Mouse (Mus musculus): Measurements from ENCODE around the gene Ablim1.

Ablim1 gene

DNA sequence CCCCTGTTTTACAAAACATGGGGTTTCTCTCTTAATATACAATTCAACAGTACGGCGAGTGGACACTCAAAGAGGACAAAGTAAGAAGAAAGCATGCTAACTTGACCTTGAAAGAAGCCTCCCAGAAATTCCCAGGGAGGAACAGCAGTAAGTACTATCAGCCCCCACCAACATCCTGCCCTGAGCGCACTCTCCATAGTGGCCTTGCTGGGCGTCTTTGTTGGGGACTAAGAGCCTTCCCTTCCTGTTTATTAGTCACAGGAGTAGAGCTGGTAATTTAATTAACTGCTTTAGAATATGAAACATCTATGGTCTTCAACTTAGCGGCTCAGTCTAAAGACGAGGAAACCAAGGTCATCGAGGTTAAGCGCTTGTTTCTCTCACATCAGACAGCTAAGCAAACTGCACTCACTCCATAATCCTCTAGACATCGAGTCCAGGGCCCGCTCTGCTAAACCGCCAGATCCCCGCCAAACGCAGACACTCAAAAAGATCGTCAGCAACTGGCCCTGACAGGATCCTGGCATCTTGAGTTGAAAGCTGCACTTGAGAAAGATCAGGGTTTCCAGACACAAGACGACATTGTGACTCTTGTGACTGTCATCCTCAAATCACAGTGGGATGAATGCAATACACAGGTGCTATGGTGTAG is 50.3 kb downstream of the Ablim1 start:
- DNase-seq (ENCODE audit: low read depth, low spot score): no peak

DNA sequence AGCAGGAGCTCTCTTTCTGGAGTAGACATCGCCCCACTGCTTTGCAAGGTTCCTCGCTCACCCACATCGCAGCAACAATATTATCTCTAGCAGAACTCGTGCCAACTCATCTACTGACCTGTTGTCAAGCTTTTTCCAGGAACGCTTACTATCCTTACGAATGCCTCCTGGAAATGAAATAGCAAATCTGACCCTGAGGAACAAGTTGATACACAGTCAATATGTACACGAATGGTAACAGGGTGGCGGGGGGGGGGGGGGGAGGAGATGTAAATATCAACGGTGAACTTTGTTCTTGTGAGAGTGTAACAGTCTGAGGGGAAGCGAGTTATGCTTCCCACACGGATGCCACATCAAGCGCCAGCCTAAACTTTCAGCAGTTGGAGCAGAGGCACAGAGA is 56.9 kb downstream of the Ablim1 start:
- no peak for DNase-seq (ENCODE audit: low read depth, low spot score)

DNA sequence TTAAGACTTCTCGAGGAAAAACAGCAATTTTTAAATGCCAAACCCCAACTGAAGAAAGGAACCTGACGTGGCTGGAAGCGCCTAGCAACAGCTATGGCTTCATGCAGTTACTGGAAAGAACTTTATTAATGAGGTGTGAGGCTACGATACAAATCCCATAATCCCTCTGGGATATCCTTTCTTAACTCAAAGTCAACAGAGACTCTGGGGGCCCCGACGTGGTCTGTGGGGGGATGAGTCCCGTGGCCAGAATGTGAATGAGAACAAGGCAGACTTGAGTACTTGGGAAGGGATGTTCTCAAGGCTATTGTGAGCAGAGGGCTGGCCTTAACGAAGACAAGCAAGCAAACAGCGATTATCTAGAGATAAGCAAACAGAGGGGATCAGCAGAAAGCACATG is 58.1 kb downstream of the Ablim1 start:
- no peak for DNase-seq (ENCODE audit: low read depth, low spot score)

DNA sequence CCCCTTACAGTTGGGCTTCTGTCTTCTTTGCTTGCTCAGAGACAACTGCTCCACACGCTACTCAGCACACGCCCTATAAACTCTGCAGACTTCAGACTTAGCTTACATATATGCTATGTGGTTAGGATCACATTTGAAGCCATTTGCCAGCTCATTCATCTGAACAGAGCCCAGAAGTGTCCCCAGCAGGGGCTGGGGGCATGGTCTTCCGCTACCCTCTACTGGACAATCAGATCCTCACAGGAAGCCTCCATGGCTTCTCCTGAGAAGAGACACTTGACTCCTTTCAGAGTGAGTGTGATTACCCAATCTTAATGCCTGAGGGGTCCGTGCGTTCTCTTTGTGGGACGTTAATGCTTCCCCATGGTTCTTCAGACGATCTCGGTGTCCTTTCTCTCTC is 59.6 kb downstream of the Ablim1 start:
- DNase-seq (ENCODE audit: low read depth, low spot score): no peak

DNA sequence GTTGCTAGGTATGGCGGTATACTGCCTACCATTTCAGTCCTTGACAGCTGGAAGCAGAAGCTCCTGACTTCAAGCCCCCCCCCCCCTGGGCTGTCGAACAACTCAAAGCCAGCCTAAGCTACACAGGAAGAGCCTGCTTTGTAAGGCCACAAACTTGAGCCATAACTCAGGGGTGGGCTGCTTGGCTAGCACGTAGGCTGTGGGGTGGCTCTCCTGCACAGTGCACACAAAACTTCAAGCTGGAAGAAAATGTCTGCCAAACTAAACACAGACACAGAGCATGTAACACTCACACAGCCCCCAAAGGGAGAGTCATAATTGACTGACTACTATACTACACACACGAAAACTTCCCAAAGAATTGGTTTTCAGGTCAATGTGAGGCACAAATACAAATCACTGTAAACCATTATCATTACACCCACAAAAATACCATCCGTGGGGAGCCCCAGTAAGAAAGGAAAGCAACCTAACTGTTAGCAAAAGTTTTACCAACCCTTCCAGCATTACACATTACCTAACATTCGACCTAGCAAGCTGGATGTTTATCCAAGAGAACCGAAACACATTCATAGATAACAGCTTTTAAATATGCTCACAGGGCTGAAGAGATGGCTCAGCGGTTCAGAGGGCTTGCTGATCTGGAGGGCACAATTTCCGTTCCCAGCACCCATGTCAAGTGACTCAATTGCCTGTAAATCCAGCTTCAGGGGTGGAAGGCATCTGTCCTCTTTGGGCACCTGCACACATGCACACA is 61.8 kb downstream of the Ablim1 start:
- no peak for DNase-seq (ENCODE audit: low read depth, low spot score)

DNA sequence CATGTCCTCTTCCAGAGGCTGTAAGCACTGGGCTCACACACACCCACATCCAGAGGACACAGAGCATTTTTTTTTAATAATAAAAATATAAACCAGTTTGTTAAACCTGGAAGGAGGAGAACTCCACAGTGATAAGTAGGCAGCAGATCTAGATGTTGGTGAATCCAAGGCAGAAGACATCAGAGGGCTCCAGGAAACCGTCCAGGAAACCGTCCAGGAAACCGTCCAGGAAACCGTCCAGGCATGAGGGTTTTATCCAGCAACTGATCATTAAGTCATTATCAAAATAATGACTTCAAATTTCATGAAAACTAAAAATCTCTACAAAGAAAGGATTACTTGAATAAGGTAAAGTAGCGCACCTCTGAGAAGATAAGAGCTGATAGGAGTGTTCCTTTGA is 65.9 kb downstream of the Ablim1 start:
- no peak for DNase-seq (ENCODE audit: low read depth, low spot score)

DNA sequence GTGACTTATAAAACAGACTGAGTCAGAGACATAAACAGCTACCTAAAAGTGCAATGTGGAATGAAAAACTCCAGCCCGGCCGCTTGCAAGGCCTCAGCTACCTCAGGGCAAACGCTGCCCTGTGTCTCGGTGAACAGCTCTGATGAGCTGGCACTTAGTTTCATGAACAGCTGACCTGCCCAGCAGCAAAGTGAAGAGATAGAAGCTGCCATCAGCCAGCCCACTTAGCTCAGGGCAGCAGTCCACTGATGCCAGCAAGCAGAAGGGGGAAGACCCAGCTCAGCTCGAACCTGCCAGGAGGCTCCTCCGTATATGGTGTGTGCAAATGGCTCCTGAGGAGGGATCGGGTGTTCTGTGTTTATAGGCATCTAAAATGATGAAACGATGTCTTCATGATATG is 67.5 kb downstream of the Ablim1 start:
- DNase-seq (ENCODE audit: low read depth, low spot score): no peak

DNA sequence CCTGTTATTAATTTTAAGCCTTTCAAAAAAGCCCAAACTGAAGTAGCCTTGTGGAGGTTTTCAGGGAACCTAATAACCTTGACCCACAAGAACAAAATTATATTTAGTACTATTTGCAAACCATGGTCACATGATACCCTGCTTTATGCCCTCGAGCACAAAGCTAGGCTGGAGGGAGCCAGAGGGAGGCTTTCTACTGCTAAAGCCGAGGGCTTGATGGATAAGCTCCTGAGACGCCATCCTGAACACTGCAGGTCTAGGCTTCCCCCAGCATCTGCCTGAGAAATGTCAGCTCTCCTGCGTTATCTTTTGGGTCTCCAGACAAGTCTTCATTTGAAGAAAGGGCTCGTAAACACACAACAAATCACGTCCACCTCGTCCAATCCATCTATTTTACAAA is 70.4 kb downstream of the Ablim1 start:
- no peak for DNase-seq (ENCODE audit: low read depth, low spot score)

DNA sequence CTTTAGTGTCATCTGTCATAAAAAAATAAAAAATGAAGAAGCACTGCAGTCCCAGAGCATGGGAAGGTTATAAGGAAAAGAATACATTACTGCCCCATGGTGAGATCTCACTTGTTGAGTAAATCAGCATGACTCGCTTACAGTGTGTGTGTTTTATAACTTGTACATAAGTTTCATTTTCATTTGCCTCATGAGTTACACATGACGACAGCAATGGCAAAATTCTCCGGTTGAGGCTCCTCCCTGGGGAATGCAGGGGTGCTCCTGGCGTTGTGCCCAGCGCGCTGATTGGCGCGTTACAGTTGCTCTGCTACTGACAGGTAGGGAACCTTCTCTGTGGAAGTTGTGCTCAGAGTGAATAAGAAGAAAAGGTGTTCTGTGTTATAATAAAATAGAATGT is 71.1 kb downstream of the Ablim1 start:
- no peak for DNase-seq (ENCODE audit: low read depth, low spot score)

DNA sequence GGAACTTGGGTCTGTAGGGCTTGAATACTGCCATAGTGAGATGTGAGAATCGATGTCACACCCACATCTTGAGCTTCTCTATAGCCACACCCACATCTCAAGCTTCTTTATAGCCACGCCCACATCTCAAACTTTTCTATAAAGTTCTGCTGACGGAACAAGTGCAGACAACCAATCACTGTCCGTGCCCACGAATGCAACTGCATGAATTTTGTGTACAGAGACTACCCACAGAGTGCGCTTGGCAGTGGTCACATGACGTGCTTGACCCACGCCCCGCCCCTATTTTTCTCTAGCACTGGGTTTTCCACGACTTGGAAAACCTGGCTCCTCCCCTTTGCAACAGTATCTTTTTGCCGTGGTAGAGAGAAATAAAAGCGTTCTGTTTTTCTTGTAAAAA is 71.5 kb downstream of the Ablim1 start:
- no peak for DNase-seq (ENCODE audit: low read depth, low spot score)

DNA sequence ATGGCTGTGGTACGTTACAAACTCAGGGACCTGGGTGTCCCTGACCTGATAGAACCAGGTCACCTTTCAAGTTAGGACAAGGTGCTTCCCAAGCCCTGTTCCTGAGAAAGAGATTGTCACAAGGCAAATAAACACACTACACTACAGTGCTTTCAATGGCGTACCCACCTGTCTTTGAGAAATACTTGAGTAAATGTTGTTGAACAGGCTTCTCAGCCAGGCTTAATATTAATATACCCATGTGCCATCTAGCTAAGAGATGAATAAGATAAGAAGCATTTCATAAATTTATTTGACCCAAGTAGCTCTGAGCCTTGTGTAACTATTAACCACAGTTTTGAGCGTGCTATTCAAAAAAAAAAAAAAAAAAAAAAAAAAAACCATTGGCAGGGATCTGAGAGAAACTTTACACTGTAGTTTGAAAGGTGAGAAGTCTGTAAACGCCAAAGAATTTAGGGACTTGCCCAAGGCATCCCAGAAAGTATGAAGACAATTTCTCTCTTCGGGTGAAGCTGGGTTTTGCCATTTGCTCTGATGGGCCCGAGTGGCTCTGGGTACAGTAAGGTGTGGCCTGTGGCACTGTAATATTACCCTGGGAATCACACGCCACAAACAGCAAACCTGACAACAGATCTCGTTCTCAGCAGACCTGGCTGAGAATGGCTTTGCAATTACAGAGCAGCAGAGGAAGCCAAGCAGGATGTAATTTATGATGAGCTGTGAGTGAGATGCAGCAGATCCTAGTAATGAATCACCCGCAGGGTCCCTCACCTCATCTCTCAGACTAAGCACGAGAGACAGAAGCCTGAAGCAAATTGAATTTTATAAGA is 73.1 kb downstream of the Ablim1 start:
- DNase-seq (ENCODE audit: low read depth, low spot score): no peak

DNA sequence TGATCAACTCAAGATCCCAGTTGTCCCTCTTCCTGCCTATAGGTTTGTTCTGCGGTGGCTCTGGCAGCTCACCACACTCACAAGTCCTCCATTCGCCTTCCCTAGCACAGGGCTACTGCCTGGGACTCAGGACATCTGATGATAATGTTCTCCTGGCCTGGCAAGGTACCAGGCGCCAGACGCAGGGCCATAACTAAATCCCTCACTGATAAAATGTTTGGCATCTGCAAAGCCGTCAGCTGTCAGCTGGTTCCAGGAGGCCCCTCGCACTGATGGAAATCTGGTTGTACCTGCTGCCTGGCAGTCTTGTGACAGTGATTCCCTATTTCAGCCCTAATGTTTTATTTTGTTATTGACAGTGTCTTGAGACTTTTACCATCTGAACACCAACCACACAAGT is 74.5 kb downstream of the Ablim1 start:
- no peak for DNase-seq (ENCODE audit: low read depth, low spot score)

DNA sequence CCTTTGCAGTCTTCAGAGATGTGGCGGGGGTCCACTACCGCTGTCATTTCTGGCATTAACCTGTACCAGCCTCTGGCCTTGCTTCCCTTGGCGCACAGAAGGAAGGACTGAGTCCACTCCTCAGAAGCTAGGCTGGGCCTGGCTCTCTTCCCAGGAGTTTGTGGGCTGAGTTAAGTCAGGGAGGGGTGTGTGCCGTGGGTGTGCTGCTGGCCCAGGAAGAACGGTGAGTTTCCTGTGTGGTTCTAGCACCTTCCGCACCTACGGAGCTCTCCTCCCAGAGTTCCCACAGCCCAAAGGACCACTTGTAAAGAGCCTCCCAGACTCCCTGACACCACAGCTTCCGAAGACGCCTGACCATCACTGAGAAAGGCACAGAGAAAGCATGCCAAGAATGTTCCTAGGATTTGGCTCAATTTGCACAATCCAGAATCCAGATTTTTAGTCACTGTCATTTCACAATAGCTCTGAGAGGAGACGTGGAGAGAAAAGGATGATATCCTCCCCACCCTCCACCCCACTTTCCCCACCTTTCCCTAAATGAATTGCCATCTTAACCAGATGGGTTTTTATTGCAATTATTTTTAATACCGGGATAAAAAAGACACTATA is 75.4 kb downstream of the Ablim1 start:
- DNase-seq (ENCODE audit: low read depth, low spot score): no peak

DNA sequence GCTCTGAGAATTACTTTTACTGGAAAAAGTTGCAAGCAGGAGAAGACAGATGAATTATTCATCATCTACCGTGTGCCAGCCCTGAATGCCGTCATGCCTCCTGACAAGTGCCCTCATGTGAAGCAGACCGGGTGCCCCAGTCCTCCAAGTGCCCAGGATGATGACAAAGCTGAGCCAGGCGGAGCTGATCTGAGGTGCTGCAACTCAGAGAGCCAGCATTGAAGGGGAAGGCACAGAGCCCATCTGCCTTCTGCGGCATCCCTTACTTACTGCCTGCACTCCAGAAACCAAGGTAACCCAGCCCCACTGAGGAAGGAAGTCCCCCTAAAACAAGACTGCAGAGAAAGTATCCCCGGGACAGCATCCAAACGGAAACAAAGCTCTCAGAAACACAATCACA is 76.3 kb downstream of the Ablim1 start:
- DNase-seq (ENCODE audit: low read depth, low spot score): no peak

DNA sequence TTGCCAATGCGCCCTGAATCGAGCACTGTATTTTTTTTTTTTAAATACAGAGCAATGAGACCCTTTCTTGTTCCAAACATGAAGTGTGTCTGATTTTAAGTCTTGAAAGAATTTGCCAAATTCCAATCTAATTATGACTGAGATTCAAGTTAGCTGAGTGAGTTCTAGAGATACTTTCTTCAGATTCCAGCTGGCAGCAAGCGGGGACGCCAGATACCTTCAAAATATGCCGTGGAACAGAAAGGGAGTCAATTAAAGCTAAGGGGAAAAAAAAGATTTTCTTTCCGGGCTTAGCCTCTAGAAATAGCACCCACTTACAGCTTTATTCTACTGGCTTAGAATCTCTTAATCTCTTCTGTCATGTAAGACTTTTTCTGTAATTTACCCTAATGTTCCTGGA is 77.2 kb downstream of the Ablim1 start:
- no peak for DNase-seq (ENCODE audit: low read depth, low spot score)

DNA sequence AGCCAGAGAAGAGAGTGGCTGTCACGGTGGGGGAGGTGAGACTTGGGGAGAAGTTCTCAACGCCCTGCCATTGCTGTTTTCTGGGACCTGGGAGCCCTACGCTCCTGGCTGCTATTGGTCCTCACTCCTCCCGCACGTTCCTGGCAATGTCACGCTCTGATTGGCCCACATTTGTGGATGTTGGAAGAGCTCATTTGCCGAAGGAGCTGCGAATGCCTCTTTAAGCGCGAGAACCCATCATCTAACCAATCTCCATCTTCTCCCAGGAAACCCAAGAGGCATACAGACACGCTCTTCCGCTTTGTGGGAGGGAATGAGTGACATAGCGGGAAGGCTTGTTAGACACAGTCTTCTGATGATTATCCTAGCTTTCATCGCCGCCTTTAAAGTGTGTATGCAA is 78.1 kb downstream of the Ablim1 start:
- no peak for DNase-seq (ENCODE audit: low read depth, low spot score)

DNA sequence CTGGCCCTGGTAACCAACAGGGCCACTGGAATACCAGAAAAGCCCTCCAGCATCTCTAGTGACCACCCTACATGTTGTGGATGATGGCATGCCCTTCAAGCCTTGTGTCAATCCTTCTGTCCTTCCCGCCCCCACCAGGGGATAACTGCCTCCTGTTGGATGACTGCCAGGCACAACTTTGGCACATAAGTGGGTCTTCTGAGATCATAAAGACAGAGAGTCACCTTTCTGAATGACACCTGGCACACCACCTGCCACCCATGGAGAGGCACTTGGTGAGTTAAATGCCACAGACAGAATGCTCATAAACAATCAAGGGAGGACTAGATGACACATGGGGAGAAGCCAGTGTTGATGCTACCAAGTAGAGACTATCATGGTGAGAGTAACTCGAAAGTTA is 78.8 kb downstream of the Ablim1 start:
- no peak for DNase-seq (ENCODE audit: low read depth, low spot score)

DNA sequence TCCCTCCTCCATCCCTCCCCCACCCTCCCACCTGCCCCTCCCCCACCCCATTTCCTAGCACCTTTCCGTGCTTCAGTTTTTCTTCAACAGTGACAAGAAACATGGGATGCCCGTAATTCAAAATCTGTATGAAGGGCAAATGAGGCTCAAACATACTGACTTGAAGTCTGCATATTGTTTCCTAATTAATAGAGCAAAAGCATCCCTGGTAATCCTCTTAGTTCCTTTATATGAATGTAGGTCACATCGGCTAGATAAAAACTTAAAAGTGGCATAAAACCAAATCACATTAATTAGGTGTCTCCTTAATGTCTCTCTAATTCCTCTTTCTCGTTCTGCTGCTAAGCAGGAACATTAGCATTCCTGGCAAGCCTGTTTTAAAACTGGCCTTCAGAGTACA is 83.7 kb downstream of the Ablim1 start:
- no peak for DNase-seq (ENCODE audit: low read depth, low spot score)

DNA sequence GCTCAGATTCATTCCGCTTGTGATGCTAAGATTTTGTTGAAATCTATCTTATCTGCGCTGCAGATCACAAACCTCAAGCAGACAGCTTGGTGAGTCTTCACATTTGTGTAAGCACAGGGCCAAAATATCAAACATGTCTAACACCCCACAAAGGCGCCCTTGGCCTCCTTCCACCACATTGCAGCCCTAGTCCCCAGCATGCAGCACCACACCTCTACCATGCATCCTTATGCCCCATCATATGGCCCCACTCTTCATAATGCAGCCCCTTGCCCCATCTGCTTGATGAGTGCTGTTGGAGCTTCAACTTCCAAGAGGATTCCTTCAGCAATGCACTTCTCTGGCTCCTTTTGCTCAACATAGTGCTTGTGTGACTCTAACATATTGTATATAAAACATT is 85.6 kb downstream of the Ablim1 start:
- DNase-seq (ENCODE audit: low read depth, low spot score): no peak

DNA sequence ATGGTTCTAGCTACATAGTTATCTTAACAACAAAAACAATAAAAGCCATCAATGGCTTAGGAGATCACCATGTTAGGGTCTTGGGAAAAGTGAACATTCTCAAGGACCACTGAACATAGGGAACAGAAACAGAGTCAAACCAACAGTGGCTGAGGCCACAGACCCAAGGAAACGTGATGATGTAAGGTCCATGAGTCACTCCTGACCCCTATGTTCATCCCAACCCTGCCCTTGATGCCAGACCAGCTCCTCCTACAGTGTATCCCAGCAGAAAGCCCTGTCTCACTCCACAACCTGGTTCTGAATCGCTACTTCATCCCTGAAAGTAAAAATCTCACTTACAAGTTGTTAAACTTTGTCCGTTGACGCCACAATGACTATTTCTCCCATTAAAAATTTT is 86.1 kb downstream of the Ablim1 start:
- DNase-seq (ENCODE audit: low read depth, low spot score): no peak

DNA sequence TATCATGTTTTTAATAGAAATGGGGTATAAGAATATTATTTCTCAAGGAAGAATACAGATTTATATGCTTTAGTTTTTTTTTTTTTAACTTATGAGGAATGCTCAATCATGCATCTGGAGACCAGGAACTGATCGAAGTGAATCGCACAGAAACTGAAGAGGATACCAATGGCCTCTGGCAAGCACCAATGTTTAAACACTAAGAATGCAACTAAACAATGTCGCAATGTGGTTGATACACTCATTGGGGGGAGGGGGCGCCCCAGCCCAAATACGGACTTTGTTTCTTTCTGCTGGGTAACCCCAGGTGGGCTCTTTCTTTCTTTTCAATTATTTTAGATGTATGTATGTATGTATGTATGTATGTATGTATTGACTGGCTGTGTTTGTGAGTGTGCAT is 90.3 kb downstream of the Ablim1 start:
- DNase-seq (ENCODE audit: low read depth, low spot score): no peak

DNA sequence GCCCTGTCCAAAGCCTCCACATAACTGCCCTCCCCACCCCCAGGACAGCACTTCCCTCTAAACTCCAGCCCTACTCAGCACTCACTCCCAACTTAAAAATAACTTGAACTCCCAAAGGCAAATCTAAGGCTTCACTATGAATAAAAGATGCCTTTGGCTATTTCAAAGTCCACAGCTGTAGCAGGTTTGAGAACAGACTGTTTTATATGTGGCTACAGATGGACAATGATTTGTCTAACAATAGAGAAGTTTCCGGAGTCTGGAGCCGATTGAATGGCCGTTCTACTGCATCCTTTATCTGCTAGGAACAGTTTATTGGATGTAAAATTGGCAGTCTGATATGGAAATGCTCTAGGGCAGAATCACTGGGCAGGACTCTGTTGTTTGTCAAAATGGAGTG is 91.0 kb downstream of the Ablim1 start:
- DNase-seq (ENCODE audit: low read depth, low spot score): no peak
